ENCODE assay signal across 8 mouse cellular contexts in the genomic region with DNA sequence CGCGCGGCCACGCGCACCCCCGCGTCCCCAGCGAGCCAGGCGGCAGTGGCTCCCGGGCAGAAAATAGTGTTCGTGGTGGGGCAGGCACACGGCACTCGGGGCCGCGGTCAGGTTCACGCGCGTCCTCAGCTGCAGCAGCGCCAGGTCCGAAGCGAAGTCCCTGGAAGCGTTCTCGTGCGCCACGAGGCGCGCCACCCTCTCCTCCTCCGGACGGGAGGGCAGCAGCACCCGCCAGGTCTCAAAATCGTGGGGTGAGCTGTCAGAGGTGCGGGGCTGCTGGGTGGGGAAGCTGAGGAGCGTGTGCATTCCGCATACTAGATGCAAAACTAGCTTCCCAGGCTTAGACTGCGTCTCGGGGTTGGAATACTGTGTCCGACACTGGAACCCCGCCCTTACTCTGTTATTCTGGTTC. TPM values are rescaled to one million over a fixed set of nuclear protein-coding genes. Genes with fewer than 3 reads are reported as not detected.
DNase-seq lines count a peak whose midpoint lies in the region; ATAC-seq and TF ChIP-seq lines count a peak whose summit lies in the region.

No protein-coding gene starts in this region.

- H3K9ac ChIP-seq in neural tube, embryonic 11.5 days (ENCODE audit: low read length), result peak overlapping the region; percentile 82
- H3K9ac ChIP-seq in limb, embryonic 14.5 days (ENCODE audit: low read depth, low read length, severe bottlenecking), result peak overlapping the region; percentile 75

- intact Hi-C loops in left cerebral cortex, postnatal 4 days (cut with DNase I), result no loop called here

- H3K4me1 ChIP-seq in neural tube, embryonic 11.5 days (ENCODE audit: control insufficient read depth, insufficient read depth, low read length), result no peaks in the 10 kb centered on the region
- 0 out of 2 replicates have a peak, but pooled peaks cover 8% of the 10 kb centered on the region for H3K4me1 ChIP-seq in limb, embryonic 14.5 days (ENCODE audit: control insufficient read depth, insufficient read depth, low read length)
- H3K4me1 ChIP-seq in olfactory bulb, adult 2 months (ENCODE audit: control insufficient read depth, insufficient read depth, low read length), result peaks cover 22% of the 10 kb centered on the region

- no peak; the same call in 1 of the 2 replicates for TF ChIP-seq CTCF in olfactory bulb, adult 2 months (IDR thresholded peaks at IDR 0.05; ENCODE audit: insufficient read depth, low read depth, low read length)

- no peak overlapping the region for H3K27ac ChIP-seq in neural tube, embryonic 11.5 days (ENCODE audit: low read depth, low read length)
- H3K27ac ChIP-seq in limb, embryonic 14.5 days (replicated peaks; ENCODE audit: low read depth, low read length), result peak overlapping the region; percentile 79
- H3K27ac ChIP-seq in olfactory bulb, adult 2 months (ENCODE audit: insufficient read depth, low read depth, low read length), result peak overlapping the region; percentile 7; the same call in 1 of the 2 replicates

- no peak for DNase-seq in neural tube, embryonic 11.5 days (ENCODE audit: low spot score)
- DNase-seq in neural tube, embryonic 10.5 days (ENCODE audit: extremely low spot score, low spot score), result no peak
- no peak for DNase-seq in limb, embryonic 14.5 days (ENCODE audit: low spot score)
- DNase-seq in layer of hippocampus, adult 9-10 months (ENCODE audit: low spot score), result no peak
- DNase-seq in left cerebral cortex, postnatal 4 days, result no peak
- DNase-seq in layer of hippocampus, postnatal 36 days, result no peak

- TF ChIP-seq POLR2A in limb, embryonic 14.5 days (IDR thresholded peaks at IDR 0.05; ENCODE audit: borderline replicate concordance, extremely low read depth, insufficient read depth, insufficient read length), result 0 out of 2 replicates have a peak, but pooled peaks have one; percentile 5
- no peak; the same call in 1 of the 2 replicates for TF ChIP-seq POLR2A in olfactory bulb, adult 2 months (IDR thresholded peaks at IDR 0.05; ENCODE audit: insufficient read depth, low read depth, low read length)

- H3K4me2 ChIP-seq in neural tube, embryonic 11.5 days (ENCODE audit: low read depth), result peak overlapping the region; percentile 99
- H3K4me2 ChIP-seq in limb, embryonic 14.5 days (replicated peaks; ENCODE audit: low read depth, low read length, severe bottlenecking), result peak overlapping the region; percentile 94

- WGBS in neural tube, embryonic 11.5 days, result under 1% methylated on average over 38 of the region's 38 CpGs
- under 1% methylated on average over 28 of the region's 38 CpGs for WGBS in limb, embryonic 14.5 days
- WGBS in olfactory bulb, adult 2 months, result under 1% methylated on average over 38 of the region's 38 CpGs

- no peaks in the 10 kb centered on the region for H3K9me3 ChIP-seq in neural tube, embryonic 11.5 days (ENCODE audit: control insufficient read depth, low read length)
- no peaks in the 10 kb centered on the region for H3K9me3 ChIP-seq in limb, embryonic 14.5 days (ENCODE audit: control insufficient read depth, low read length)

- peak overlapping the region; percentile 74 for H3K4me3 ChIP-seq in neural tube, embryonic 11.5 days (ENCODE audit: low read depth, low read length)
- H3K4me3 ChIP-seq in limb, embryonic 14.5 days (replicated peaks; ENCODE audit: low read length), result peak overlapping the region; percentile 76
- H3K4me3 ChIP-seq in olfactory bulb, adult 2 months (ENCODE audit: insufficient read depth, low read depth, low read length), result peak overlapping the region; percentile 73

- ATAC-seq in neural tube, embryonic 11.5 days (ENCODE audit: insufficient read depth, low FRiP score, low TSS enrichment), result peak; percentile 32
- 0 out of 2 replicates have a peak, but pooled peaks have one; percentile 8 for ATAC-seq in erythroblast, adult 5-6 weeks (replicated peaks; ENCODE audit: low FRiP score, poor library complexity, severe bottlenecking)
- peak; percentile 37 for ATAC-seq in limb, embryonic 14.5 days (ENCODE audit: low FRiP score, low read depth)

- H3K36me3 ChIP-seq in neural tube, embryonic 11.5 days (ENCODE audit: control insufficient read depth, insufficient read depth, low read length), result no peaks in the 10 kb centered on the region
- no peaks in the 10 kb centered on the region for H3K36me3 ChIP-seq in limb, embryonic 14.5 days (ENCODE audit: control insufficient read depth, insufficient read depth, low read length)

- no peaks in the 10 kb centered on the region for H3K27me3 ChIP-seq in neural tube, embryonic 11.5 days (ENCODE audit: control insufficient read depth, insufficient read depth, low read length)
- no peaks in the 10 kb centered on the region for H3K27me3 ChIP-seq in limb, embryonic 14.5 days (ENCODE audit: control insufficient read depth, insufficient read depth, low read length)

RNA-seq across cellular contexts. Expression of a gene that starts 5.8 kb away (rescaled TPM):
- polyA plus RNA-seq in neural tube, embryonic 11.5 days (2014; fragmentation: Nextera tagmentation; extraction: Ambion mirVana), result 1.6 and 2.0 TPM in 2 replicates
- not detected in 2 replicates for total RNA-seq in erythroblast, adult 5-6 weeks (2015; ENCODE audit: low replicate concordance)
- not detected in 2 replicates for total RNA-seq in erythroblast, adult 5-6 weeks (2017; ENCODE audit: low replicate concordance)
- polyA plus RNA-seq in limb, embryonic 14.5 days (2012; rRNA removed), result 6.3 and 7.0 TPM in 2 replicates
- polyA plus RNA-seq in limb, embryonic 14.5 days (2014; fragmentation: Nextera tagmentation; extraction: Ambion mirVana), result 6.2 and 7.0 TPM in 2 replicates
- not detected in 2 replicates for polyA plus RNA-seq in olfactory bulb, adult 2 months (2012; ENCODE audit: insufficient read depth, insufficient read length, low replicate concordance, missing spikeins)
- total RNA-seq in left cerebral cortex, postnatal 4 days (2021), result 1 to 10 TPM in 1 of 2 experiments, under 1 TPM in 1; 0.54 to 1.6 TPM
- under 1 TPM; 0.68 to 0.80 TPM for total RNA-seq in layer of hippocampus, postnatal 36 days (2021)

RNA-seq across cellular contexts. Expression of a gene that starts 10.8 kb away (rescaled TPM):
- polyA plus RNA-seq in neural tube, embryonic 11.5 days (2014; fragmentation: Nextera tagmentation; extraction: Ambion mirVana), result 11.6 and 11.7 TPM in 2 replicates
- total RNA-seq in erythroblast, adult 5-6 weeks (2015; ENCODE audit: low replicate concordance), result not detected in 2 replicates
- not detected in 2 replicates for total RNA-seq in erythroblast, adult 5-6 weeks (2017; ENCODE audit: low replicate concordance)
- 14.5 and 16.9 TPM in 2 replicates for polyA plus RNA-seq in limb, embryonic 14.5 days (2012; rRNA removed)
- polyA plus RNA-seq in limb, embryonic 14.5 days (2014; fragmentation: Nextera tagmentation; extraction: Ambion mirVana), result 11.7 and 14.1 TPM in 2 replicates
- polyA plus RNA-seq in olfactory bulb, adult 2 months (2012; ENCODE audit: insufficient read depth, insufficient read length, low replicate concordance, missing spikeins), result not detected in 2 replicates
- 10 to 100 TPM; 13.5 to 15.5 TPM for total RNA-seq in left cerebral cortex, postnatal 4 days (2021)
- 10 to 100 TPM; 11.0 to 11.6 TPM for total RNA-seq in layer of hippocampus, postnatal 36 days (2021)

RNA-seq across cellular contexts. Expression of a gene that starts 23.4 kb away (rescaled TPM):
- 52.3 and 56.6 TPM in 2 replicates for polyA plus RNA-seq in neural tube, embryonic 11.5 days (2014; fragmentation: Nextera tagmentation; extraction: Ambion mirVana)
- total RNA-seq in erythroblast, adult 5-6 weeks (2015; ENCODE audit: low replicate concordance), result 3.5 and 4.4 TPM in 2 replicates
- total RNA-seq in erythroblast, adult 5-6 weeks (2017; ENCODE audit: low replicate concordance), result 9.5 and 16.4 TPM in 2 replicates
- polyA plus RNA-seq in limb, embryonic 14.5 days (2012; rRNA removed), result 35.2 and 43.4 TPM in 2 replicates
- 39.1 and 45.4 TPM in 2 replicates for polyA plus RNA-seq in limb, embryonic 14.5 days (2014; fragmentation: Nextera tagmentation; extraction: Ambion mirVana)
- not detected in 2 replicates for polyA plus RNA-seq in olfactory bulb, adult 2 months (2012; ENCODE audit: insufficient read depth, insufficient read length, low replicate concordance, missing spikeins)
- total RNA-seq in left cerebral cortex, postnatal 4 days (2021), result 10 to 100 TPM; 28.1 to 31.1 TPM
- 10 to 100 TPM; 33.8 to 36.2 TPM for total RNA-seq in layer of hippocampus, postnatal 36 days (2021)

RNA-seq across cellular contexts. Expression of a gene that starts 31.5 kb away (rescaled TPM):
- 48.1 and 51.6 TPM in 2 replicates for polyA plus RNA-seq in neural tube, embryonic 11.5 days (2014; fragmentation: Nextera tagmentation; extraction: Ambion mirVana)
- total RNA-seq in erythroblast, adult 5-6 weeks (2015; ENCODE audit: low replicate concordance), result 59.6 and 159 TPM in 2 replicates
- 19.3 and 43.4 TPM in 2 replicates for total RNA-seq in erythroblast, adult 5-6 weeks (2017; ENCODE audit: low replicate concordance)
- 919 and 999 TPM in 2 replicates for polyA plus RNA-seq in limb, embryonic 14.5 days (2012; rRNA removed)
- polyA plus RNA-seq in limb, embryonic 14.5 days (2014; fragmentation: Nextera tagmentation; extraction: Ambion mirVana), result 60.9 and 68.7 TPM in 2 replicates
- 1,012 and 1,678 TPM in 2 replicates for polyA plus RNA-seq in olfactory bulb, adult 2 months (2012; ENCODE audit: insufficient read depth, insufficient read length, low replicate concordance, missing spikeins)
- total RNA-seq in left cerebral cortex, postnatal 4 days (2021), result 100 to 1,000 TPM; 504 to 524 TPM
- total RNA-seq in layer of hippocampus, postnatal 36 days (2021), result 100 to 1,000 TPM; 301 to 325 TPM

RNA-seq across cellular contexts. Expression of a gene that starts 31.9 kb away (rescaled TPM):
- polyA plus RNA-seq in neural tube, embryonic 11.5 days (2014; fragmentation: Nextera tagmentation; extraction: Ambion mirVana), result 99.7 and 109 TPM in 2 replicates
- 25.1 and 43.8 TPM in 2 replicates for total RNA-seq in erythroblast, adult 5-6 weeks (2015; ENCODE audit: low replicate concordance)
- total RNA-seq in erythroblast, adult 5-6 weeks (2017; ENCODE audit: low replicate concordance), result 12.5 and 12.9 TPM in 2 replicates
- polyA plus RNA-seq in limb, embryonic 14.5 days (2012; rRNA removed), result 67.0 and 94.6 TPM in 2 replicates
- 116 and 122 TPM in 2 replicates for polyA plus RNA-seq in limb, embryonic 14.5 days (2014; fragmentation: Nextera tagmentation; extraction: Ambion mirVana)
- polyA plus RNA-seq in olfactory bulb, adult 2 months (2012; ENCODE audit: insufficient read depth, insufficient read length, low replicate concordance, missing spikeins), result not detected in 2 replicates
- 10 to 100 TPM; 39.2 to 43.5 TPM for total RNA-seq in left cerebral cortex, postnatal 4 days (2021)
- 10 to 100 TPM; 35.7 to 41.6 TPM for total RNA-seq in layer of hippocampus, postnatal 36 days (2021)

Comparison
In these comparisons a context has a peak if more than half of its experiments do, and no peak if none do; other contexts are left out.
1. RNA of a gene that starts 10.8 kb away (total RNA-seq): 13.5 to 15.5 TPM in left cerebral cortex, postnatal 4 days and 11.0 to 11.6 TPM in layer of hippocampus, postnatal 36 days; not detected in erythroblast, adult 5-6 weeks; every median in the first group is over 10 times any median in the second.
2. Peak in every context shown above with its lines, with median percentiles within 50 percentile points of each other: ATAC-seq and H3K4me3 ChIP-seq.